Mouse (Mus musculus): ENCODE measurements around the gene Jakmip3. TPM values are rescaled to one million over a fixed set of nuclear protein-coding genes. Genes with fewer than 3 reads are reported as not detected.
A peak's percentile ranks its signal among the peaks of the same experiment; 100 is the strongest.

Gene Jakmip3
- polyA plus RNA-seq, 1 experiment from 2014 or later = 0.15 TPM

DNA sequence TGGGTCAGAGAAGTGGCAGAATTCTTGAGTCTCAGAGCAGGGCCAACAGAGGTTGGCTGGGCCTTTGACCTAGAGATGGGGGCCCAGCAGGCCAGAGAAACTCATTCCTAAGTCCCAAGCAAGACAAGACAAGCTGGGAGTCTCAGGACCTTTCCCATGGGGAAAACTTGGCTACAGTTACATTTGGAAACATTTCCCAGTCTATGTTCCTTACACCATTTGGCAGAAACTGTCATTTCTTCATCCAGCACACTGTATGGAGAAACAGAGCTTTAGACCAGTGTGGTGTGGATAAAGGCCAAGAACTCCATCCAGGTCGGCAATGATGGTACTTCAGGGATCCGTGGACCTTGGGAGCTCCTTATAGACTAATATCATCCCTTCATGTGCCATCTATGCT is 71.1 kb downstream of the Jakmip3 start:
- Histone ChIP-seq H3K4me1 (ENCODE audit: control insufficient read depth, insufficient read depth, low read length) (no peaks in the 10 kb centered on the region), H3K9ac (ENCODE audit: low read length) (no peak overlapping the region), H3K9me3 (replicated peaks; ENCODE audit: control insufficient read depth, low read length) (no peaks in the 10 kb centered on the region), H3K27me3 (ENCODE audit: control insufficient read depth, insufficient read depth, low read length) (no peaks in the 10 kb centered on the region), H3K4me2 (ENCODE audit: low read depth, low read length) (no peak overlapping the region), H3K4me3 (replicated peaks; ENCODE audit: low read length) (no peak overlapping the region), H3K27ac (ENCODE audit: low read length) (no peak overlapping the region), H3K36me3 (ENCODE audit: control insufficient read depth, insufficient read depth, low read length) (no peaks in the 10 kb centered on the region)
- ATAC-seq (ENCODE audit: insufficient read depth, low FRiP score) = no peak
- 79% methylated on average over 2 of the region's 2 CpGs for WGBS

- WGBS = 80% methylated on average over 6 of the region's 6 CpGs
- H3K27me3 ChIP-seq (ENCODE audit: control insufficient read depth, insufficient read depth, low read length) = no peaks in the 10 kb centered on the region
- H3K9ac ChIP-seq (ENCODE audit: low read length) = no peak overlapping the region
- H3K36me3 ChIP-seq (ENCODE audit: control insufficient read depth, insufficient read depth, low read length) = no peaks in the 10 kb centered on the region
- no peaks in the 10 kb centered on the region for H3K4me1 ChIP-seq (ENCODE audit: control insufficient read depth, insufficient read depth, low read length)
- H3K27ac ChIP-seq (ENCODE audit: low read length) = no peak overlapping the region
- H3K4me3 ChIP-seq (replicated peaks; ENCODE audit: low read length) = no peak overlapping the region
- H3K9me3 ChIP-seq (replicated peaks; ENCODE audit: control insufficient read depth, low read length) = no peaks in the 10 kb centered on the region
- no peak for ATAC-seq (ENCODE audit: insufficient read depth, low FRiP score)
- no peak overlapping the region for H3K4me2 ChIP-seq (ENCODE audit: low read depth, low read length)
Measured at GRCm38 (mm10) chr7:139012767-139013369, 72.3 kb downstream of the Jakmip3 start.

GRCm38 (mm10) chr7:139015143-139015542 is 74.6 kb downstream of the Jakmip3 start:
- Histone ChIP-seq H3K4me2 (ENCODE audit: low read depth, low read length) (no peak overlapping the region), H3K9me3 (replicated peaks; ENCODE audit: control insufficient read depth, low read length) (no peaks in the 10 kb centered on the region), H3K27me3 (ENCODE audit: control insufficient read depth, insufficient read depth, low read length) (no peaks in the 10 kb centered on the region), H3K36me3 (ENCODE audit: control insufficient read depth, insufficient read depth, low read length) (no peaks in the 10 kb centered on the region), H3K9ac (ENCODE audit: low read length) (no peak overlapping the region), H3K27ac (ENCODE audit: low read length) (no peak overlapping the region), H3K4me1 (ENCODE audit: control insufficient read depth, insufficient read depth, low read length) (no peaks in the 10 kb centered on the region), H3K4me3 (replicated peaks; ENCODE audit: low read length) (no peak overlapping the region)
- WGBS = 78% methylated on average over 6 of the region's 6 CpGs
- no peak for ATAC-seq (ENCODE audit: insufficient read depth, low FRiP score)

- H3K9ac ChIP-seq (ENCODE audit: low read length) = no peak overlapping the region
- H3K27ac ChIP-seq (ENCODE audit: low read length) = no peak overlapping the region
- H3K27me3 ChIP-seq (ENCODE audit: control insufficient read depth, insufficient read depth, low read length) = no peaks in the 10 kb centered on the region
- ATAC-seq (ENCODE audit: insufficient read depth, low FRiP score) = no peak
- H3K4me3 ChIP-seq (replicated peaks; ENCODE audit: low read length) = no peak overlapping the region
- H3K4me2 ChIP-seq (ENCODE audit: low read depth, low read length) = no peak overlapping the region
- H3K4me1 ChIP-seq (ENCODE audit: control insufficient read depth, insufficient read depth, low read length) = no peaks in the 10 kb centered on the region; the same call in 1 of the 2 replicates
- H3K36me3 ChIP-seq (ENCODE audit: control insufficient read depth, insufficient read depth, low read length) = no peaks in the 10 kb centered on the region
- 62% methylated on average over 11 of the region's 11 CpGs for WGBS
- H3K9me3 ChIP-seq (replicated peaks; ENCODE audit: control insufficient read depth, low read length) = no peaks in the 10 kb centered on the region
Measured at GRCm38 (mm10) chr7:139016288-139016687, 75.8 kb downstream of the Jakmip3 start.

DNA sequence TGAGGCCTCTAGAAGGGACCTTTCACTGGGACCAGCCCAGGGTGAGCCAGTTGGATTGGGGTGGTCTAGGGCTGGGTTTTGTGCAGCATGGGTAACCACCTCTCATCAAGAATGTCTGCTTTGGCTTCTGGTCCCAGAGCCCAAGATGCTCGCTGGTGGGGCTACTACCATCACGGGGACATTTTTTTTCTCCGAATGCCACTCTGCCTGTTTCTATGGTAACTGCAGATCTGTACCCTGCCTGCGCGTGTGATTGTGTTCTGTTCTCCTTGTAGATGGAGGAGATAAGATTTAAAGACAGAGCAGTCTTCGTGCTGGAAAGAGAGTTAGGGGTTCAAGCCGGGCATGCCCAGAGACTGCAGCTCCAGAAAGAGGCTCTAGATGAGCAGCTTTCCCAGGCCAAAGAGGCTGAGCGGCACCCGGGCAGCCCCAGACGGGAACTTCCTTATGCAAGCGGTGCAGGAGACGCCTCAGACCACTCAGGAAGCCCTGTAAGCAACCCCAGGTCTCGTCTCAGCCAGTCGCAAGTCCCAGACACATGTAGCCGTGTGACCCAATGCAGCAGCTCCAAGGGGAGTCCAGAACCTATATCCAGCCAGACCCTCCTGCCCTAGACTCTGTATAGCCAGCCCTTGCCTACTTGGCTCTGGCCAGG is 76.8 kb downstream of the Jakmip3 start:
- Histone ChIP-seq H3K9me3 (replicated peaks; ENCODE audit: control insufficient read depth, low read length) (no peaks in the 10 kb centered on the region), H3K9ac (ENCODE audit: low read length) (no peak overlapping the region), H3K36me3 (ENCODE audit: control insufficient read depth, insufficient read depth, low read length) (no peaks in the 10 kb centered on the region), H3K4me1 (ENCODE audit: control insufficient read depth, insufficient read depth, low read length) (no peaks in the 10 kb centered on the region; the same call in 1 of the 2 replicates), H3K27ac (ENCODE audit: low read length) (no peak overlapping the region), H3K4me2 (ENCODE audit: low read depth, low read length) (no peak overlapping the region), H3K27me3 (ENCODE audit: control insufficient read depth, insufficient read depth, low read length) (no peaks in the 10 kb centered on the region), H3K4me3 (replicated peaks; ENCODE audit: low read length) (no peak overlapping the region)
- no peak for ATAC-seq (ENCODE audit: insufficient read depth, low FRiP score)
- 61% methylated on average over 15 of the region's 15 CpGs for WGBS

DNA sequence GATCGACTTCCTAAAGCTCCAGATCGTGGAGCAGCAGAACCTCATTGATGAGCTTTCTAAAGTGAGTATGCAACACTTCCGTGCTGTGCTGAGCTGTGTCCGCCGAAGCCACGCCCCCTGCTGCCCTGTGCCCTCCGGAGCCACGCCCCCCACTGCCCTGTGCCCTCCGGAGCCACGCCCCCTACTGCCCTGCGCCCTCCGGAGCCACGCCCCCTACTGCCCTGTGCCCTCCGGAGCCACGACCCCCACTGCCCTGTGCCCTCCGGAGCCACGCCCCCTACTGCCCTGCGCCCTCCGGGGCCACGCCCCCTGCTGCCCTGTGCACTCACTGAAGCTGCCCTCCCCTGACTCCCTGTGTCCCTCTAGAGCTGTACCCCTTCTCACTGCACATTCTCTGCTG is 80.4 kb downstream of the Jakmip3 start:
- peak overlapping the region; percentile 12; the same call in 1 of the 2 replicates for H3K4me3 ChIP-seq (replicated peaks; ENCODE audit: low read length)
- no peaks in the 10 kb centered on the region for H3K27me3 ChIP-seq (ENCODE audit: control insufficient read depth, insufficient read depth, low read length)

GRCm38 (mm10) chr7:139021326-139021725 is 80.8 kb downstream of the Jakmip3 start:
- ATAC-seq (ENCODE audit: insufficient read depth, low FRiP score) = no peak
- H3K4me3 ChIP-seq (replicated peaks; ENCODE audit: low read length) = no peak overlapping the region
- H3K4me2 ChIP-seq (ENCODE audit: low read depth, low read length) = no peak overlapping the region
- H3K4me1 ChIP-seq (ENCODE audit: control insufficient read depth, insufficient read depth, low read length) = no peaks in the 10 kb centered on the region; the same call in 1 of the 2 replicates
- 56% methylated on average over 1 of the region's 1 CpGs for WGBS
- no peak overlapping the region for H3K27ac ChIP-seq (ENCODE audit: low read length)
- H3K36me3 ChIP-seq (ENCODE audit: control insufficient read depth, insufficient read depth, low read length) = no peaks in the 10 kb centered on the region
- no peaks in the 10 kb centered on the region for H3K27me3 ChIP-seq (ENCODE audit: control insufficient read depth, insufficient read depth, low read length)
- no peaks in the 10 kb centered on the region for H3K9me3 ChIP-seq (replicated peaks; ENCODE audit: control insufficient read depth, low read length)
- H3K9ac ChIP-seq (ENCODE audit: low read length) = no peak overlapping the region

More for the DNA sequence above, 80.4 kb downstream of the Jakmip3 start:
- H3K9me3 ChIP-seq (replicated peaks; ENCODE audit: control insufficient read depth, low read length) = no peaks in the 10 kb centered on the region
- no peak overlapping the region for H3K9ac ChIP-seq (ENCODE audit: low read length)
- no peak overlapping the region for H3K27ac ChIP-seq (ENCODE audit: low read length)
- ATAC-seq (ENCODE audit: insufficient read depth, low FRiP score) = no peak
- WGBS = 5% methylated on average over 20 of the region's 20 CpGs
- peak overlapping the region; percentile 39 for H3K4me2 ChIP-seq (ENCODE audit: low read depth, low read length)
- no peaks in the 10 kb centered on the region for H3K36me3 ChIP-seq (ENCODE audit: control insufficient read depth, insufficient read depth, low read length)
- H3K4me1 ChIP-seq (ENCODE audit: control insufficient read depth, insufficient read depth, low read length) = no peaks in the 10 kb centered on the region; the same call in 1 of the 2 replicates

- Histone ChIP-seq H3K27ac (ENCODE audit: low read length) (no peak overlapping the region), H3K4me1 (ENCODE audit: control insufficient read depth, insufficient read depth, low read length) (no peaks in the 10 kb centered on the region), H3K4me2 (ENCODE audit: low read depth, low read length) (no peak overlapping the region), H3K4me3 (replicated peaks; ENCODE audit: low read length) (no peak overlapping the region), H3K27me3 (ENCODE audit: control insufficient read depth, insufficient read depth, low read length) (no peaks in the 10 kb centered on the region), H3K9ac (ENCODE audit: low read length) (no peak overlapping the region), H3K36me3 (ENCODE audit: control insufficient read depth, insufficient read depth, low read length) (no peaks in the 10 kb centered on the region), H3K9me3 (replicated peaks; ENCODE audit: control insufficient read depth, low read length) (no peaks in the 10 kb centered on the region)
- no peak for ATAC-seq (ENCODE audit: insufficient read depth, low FRiP score)
- 34% methylated on average over 5 of the region's 5 CpGs for WGBS
Measured at GRCm38 (mm10) chr7:139027136-139027535, 86.6 kb downstream of the Jakmip3 start.

GRCm38 (mm10) chr7:139031215-139031614 is 90.7 kb downstream of the Jakmip3 start:
- no peaks in the 10 kb centered on the region for H3K27me3 ChIP-seq (ENCODE audit: control insufficient read depth, insufficient read depth, low read length)
- H3K4me1 ChIP-seq (ENCODE audit: control insufficient read depth, insufficient read depth, low read length) = no peaks in the 10 kb centered on the region
- H3K27ac ChIP-seq (ENCODE audit: low read length) = no peak overlapping the region
- no peak overlapping the region for H3K4me3 ChIP-seq (replicated peaks; ENCODE audit: low read length)
- ATAC-seq (ENCODE audit: insufficient read depth, low FRiP score) = peak; percentile 33; the same call in 1 of the 2 replicates
- no peak overlapping the region for H3K9ac ChIP-seq (ENCODE audit: low read length)
- H3K36me3 ChIP-seq (ENCODE audit: control insufficient read depth, insufficient read depth, low read length) = no peaks in the 10 kb centered on the region
- H3K4me2 ChIP-seq (ENCODE audit: low read depth, low read length) = no peak overlapping the region
- 88% methylated on average over 4 of the region's 4 CpGs for whole genome bisulfite sequencing
- no peaks in the 10 kb centered on the region for H3K9me3 ChIP-seq (replicated peaks; ENCODE audit: control insufficient read depth, low read length)

Measured in stomach, embryonic 16.5 days (tissue).